Mouse (Mus musculus): Measurements from ENCODE around the gene Hmx3.

GRCm38 (mm10) chr7:131542872-131543622 lies 380 bp downstream of the Hmx3 start:
- TF ChIP-seq CTCF (conservative IDR thresholded peaks at IDR 0.05; ENCODE audit: insufficient read depth, insufficient read length, low read depth, low read length) (no peak), POLR2A (IDR thresholded peaks at IDR 0.05; ENCODE audit: low read depth, low read length) (no peak)

All from kidney, adult 2 months (tissue).